Mouse (Mus musculus) embryonic facial prominence, embryonic 15.5 days (tissue): Measurements from ENCODE around the gene Trappc13. TPM values are rescaled to one million over a fixed set of nuclear protein-coding genes. Genes with fewer than 3 reads are reported as not detected.

Experiments used
- ATAC-seq: fragments of 200-750 bp; cut with Nextera tagmentation; 2 replicates; pipeline ENCODE4 v1.8.0; 2017; ENCODE audit warnings: low read depth, moderate TSS enrichment; ENCODE audit not compliant: insufficient number of reproducible peaks, low FRiP score, low TSS enrichment
- H3K27ac ChIP-seq: fragments of 300-500 bp; sonication (generic); replicated peaks from 2 replicates; pipeline ENCODE4 v1.5.1; 2015; ENCODE audit warnings: mild to moderate bottlenecking, inconsistent platforms
- H3K27me3 ChIP-seq: fragments of 300-500 bp; sonication (generic); 2 replicates; pipeline ENCODE4 v1.6.1; 2015; ENCODE audit warnings: inconsistent platforms
- H3K36me3 ChIP-seq: fragments of 300-500 bp; sonication (generic); 2 replicates; pipeline ENCODE4 v1.6.1; 2015; ENCODE audit warnings: mild to moderate bottlenecking, inconsistent platforms
- H3K4me1 ChIP-seq: fragments of 300-500 bp; sonication (generic); 2 replicates; pipeline ENCODE4 v1.6.1; 2015; ENCODE audit warnings: inconsistent platforms
- H3K4me2 ChIP-seq: fragments of 300-500 bp; sonication (generic); replicated peaks from 2 replicates; pipeline ENCODE4 v1.6.1; 2015; ENCODE audit warnings: mild to moderate bottlenecking, inconsistent platforms
- H3K4me3 ChIP-seq: fragments of 300-500 bp; sonication (generic); replicated peaks from 2 replicates; pipeline ENCODE4 v1.5.1; 2015; ENCODE audit warnings: mild to moderate bottlenecking, inconsistent platforms
- H3K9ac ChIP-seq: fragments of 300-500 bp; sonication (generic); 2 replicates; pipeline ENCODE4 v1.6.1; 2015; ENCODE audit warnings: inconsistent platforms
- H3K9me3 ChIP-seq: fragments of 300-500 bp; sonication (generic); replicated peaks from 2 replicates; pipeline ENCODE4 v1.6.1; 2016; ENCODE audit warnings: inconsistent platforms
- WGBS: fragments of 180-500 bp; shearing (Covaris S2); methylation state at CpG from one replicate; pipeline ENCODE4 v1.1.7; 2015; 5-methylcytosine and 5-hydroxymethylcytosine counted together
- polyA plus RNA-seq: library from polyadenylated mRNA; unstranded; fragments of >200 nt; fragmentation: Nextera tagmentation; extraction: Ambion mirVana; gene quantifications from 2 replicates; pipeline ENCODE4 v1.2.1, GENCODE M21; 2015

Trappc13 gene
- polyA plus RNA-seq, 1 experiment from 2014 or later = 55.0 TPM

DNA sequence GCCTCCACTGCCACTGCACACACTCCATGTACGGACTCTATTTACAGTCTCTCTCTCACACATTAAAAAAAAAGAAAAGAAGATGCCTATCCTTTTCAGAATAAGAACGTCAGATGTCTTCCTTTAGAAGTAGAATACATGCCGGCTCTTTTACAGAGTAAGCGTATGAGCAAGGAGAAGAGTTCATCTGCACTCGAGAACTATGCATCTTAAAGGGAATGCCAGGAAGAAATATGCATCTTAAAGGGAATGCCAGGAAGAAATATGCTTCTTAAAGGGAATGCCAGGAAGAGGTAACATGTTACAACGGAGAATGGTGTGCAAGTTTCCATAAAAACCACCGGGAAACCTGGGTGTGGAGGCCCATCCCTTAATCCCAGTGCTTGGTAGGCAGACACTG, 23.2 kb downstream of the Trappc13 start:
- H3K4me2 ChIP-seq = no peak overlapping the region
- no peaks in the 10 kb centered on the region for H3K9me3 ChIP-seq
- no peaks in the 10 kb centered on the region for H3K27me3 ChIP-seq
- peaks cover 31% of the 10 kb centered on the region for H3K36me3 ChIP-seq
- 0 out of 2 replicates have a peak overlapping the region, but pooled peaks have one; percentile 8 for H3K27ac ChIP-seq
- WGBS = 61% methylated on average over 7 of the region's 7 CpGs
- H3K4me3 ChIP-seq = no peak overlapping the region
- no peaks in the 10 kb centered on the region for H3K4me1 ChIP-seq
- no peak overlapping the region for H3K9ac ChIP-seq
- no peak for ATAC-seq

DNA sequence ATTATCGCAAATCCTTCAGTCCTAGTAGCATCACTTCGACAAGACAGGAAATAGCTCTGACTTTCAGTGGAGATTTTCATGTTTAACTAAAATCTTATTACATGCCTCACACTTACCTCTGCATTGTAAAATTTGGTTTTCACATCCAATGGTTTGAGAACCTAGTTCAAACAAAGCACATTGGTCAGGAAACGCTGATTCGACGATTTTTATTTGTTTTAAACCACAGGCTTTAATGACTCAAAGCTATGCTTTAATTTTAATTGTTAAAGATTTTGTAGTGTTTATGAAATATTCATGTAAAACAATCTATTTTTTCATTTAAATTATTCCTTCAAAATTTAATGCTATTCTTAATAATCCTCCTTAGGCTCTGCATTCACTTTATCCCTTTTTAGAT, 24.1 kb downstream of the Trappc13 start:
- Histone ChIP-seq H3K27ac (no peak overlapping the region), H3K27me3 (no peaks in the 10 kb centered on the region), H3K9ac (no peak overlapping the region), H3K4me3 (no peak overlapping the region), H3K36me3 (peaks cover 24% of the 10 kb centered on the region), H3K4me2 (no peak overlapping the region), H3K4me1 (no peaks in the 10 kb centered on the region), H3K9me3 (no peaks in the 10 kb centered on the region)
- 94% methylated on average over 5 of the region's 5 CpGs for WGBS
- ATAC-seq = no peak

DNA sequence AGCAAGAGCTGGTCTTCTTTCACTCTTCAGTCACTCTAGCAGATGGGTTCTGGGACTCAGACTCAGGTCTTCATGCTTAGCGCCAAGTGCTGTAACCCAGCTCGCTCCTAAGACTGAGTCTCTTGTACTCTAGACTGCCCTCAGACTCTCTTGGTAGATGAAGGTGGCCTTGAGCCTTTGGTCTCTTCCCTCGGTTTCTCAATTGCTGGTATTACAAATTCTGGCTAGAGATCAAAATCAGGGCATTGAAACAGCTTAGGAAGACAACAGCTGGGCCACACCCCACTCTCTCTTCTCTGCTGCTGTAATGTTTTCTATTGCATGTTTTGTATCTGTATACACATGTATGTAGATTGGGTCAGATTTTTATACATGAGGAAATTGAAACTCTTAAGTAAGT, 32.6 kb downstream of the Trappc13 start:
- Histone ChIP-seq H3K9me3 (no peaks in the 10 kb centered on the region), H3K4me3 (no peak overlapping the region), H3K4me1 (no peaks in the 10 kb centered on the region), H3K9ac (no peak overlapping the region), H3K4me2 (no peak overlapping the region), H3K27me3 (no peaks in the 10 kb centered on the region), H3K27ac (no peak overlapping the region), H3K36me3 (peaks cover 61% of the 10 kb centered on the region)
- 86% methylated on average over 3 of the region's 3 CpGs for WGBS
- ATAC-seq = no peak

DNA sequence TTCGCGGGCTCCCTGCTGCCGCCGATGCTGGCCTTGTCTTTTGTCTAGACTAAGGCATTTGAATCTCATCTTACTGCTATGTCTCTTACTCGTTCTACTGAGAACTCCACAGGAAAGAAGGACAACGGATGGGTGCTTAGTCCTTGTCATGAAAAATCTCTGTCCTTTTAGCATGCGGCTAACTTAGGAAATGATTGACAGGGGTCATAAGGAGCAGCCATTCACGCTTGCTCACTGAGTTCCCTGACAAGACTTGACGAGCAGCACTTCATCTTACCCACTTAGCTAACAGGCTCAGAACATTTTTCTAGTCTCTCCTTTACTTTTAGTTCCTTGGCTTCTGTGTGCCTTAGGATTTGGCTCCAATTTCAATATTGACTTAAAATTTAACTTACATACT, 33.4 kb downstream of the Trappc13 start:
- no peak overlapping the region for H3K27ac ChIP-seq
- H3K36me3 ChIP-seq = peaks cover 69% of the 10 kb centered on the region
- H3K4me1 ChIP-seq = no peaks in the 10 kb centered on the region
- ATAC-seq = no peak
- H3K9me3 ChIP-seq = no peaks in the 10 kb centered on the region
- H3K4me3 ChIP-seq = no peak overlapping the region
- H3K4me2 ChIP-seq = no peak overlapping the region
- 76% methylated on average over 9 of the region's 9 CpGs for WGBS
- no peak overlapping the region for H3K9ac ChIP-seq
- no peaks in the 10 kb centered on the region for H3K27me3 ChIP-seq

DNA sequence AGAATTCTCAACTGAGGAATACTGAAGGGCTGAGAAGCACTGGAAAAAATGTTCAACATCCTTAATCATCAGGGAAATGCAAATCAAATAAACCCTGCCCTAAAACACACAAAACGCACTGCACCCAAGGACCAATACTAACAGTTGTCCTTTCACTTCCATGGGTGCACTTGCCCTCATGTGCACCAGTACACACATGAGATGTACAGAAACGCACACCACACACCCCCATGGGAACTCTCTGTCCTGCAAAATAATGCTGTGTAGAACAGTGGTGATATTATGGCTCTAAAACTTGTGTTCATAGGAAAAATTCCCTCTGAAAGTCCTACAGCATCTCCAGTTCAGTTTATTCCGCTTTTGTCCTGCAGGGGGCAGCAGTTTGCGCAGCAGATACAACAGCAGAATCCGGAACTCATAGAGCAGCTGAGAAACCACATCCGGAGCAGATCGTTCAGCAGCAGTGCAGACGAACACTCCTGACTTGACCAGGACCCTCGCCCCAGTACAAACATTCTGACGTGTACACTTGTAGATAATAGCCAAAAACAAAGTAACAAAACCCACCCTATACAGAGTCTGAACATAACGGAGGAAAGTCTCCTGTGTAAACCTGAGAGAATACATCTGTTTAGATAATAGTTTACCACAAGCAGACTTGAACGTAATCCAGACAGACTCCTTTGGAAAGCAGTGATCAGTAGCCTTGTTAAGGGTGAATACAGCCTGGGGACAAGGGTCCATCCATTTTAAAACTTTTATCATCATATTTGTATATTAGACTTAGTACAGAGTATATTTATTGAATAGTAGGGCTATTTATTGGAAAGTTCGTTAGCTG, 38.7 kb downstream of the Trappc13 start:
- Histone ChIP-seq H3K36me3 (peaks cover 38% of the 10 kb centered on the region), H3K4me3 (no peak overlapping the region), H3K9me3 (no peaks in the 10 kb centered on the region), H3K4me2 (0 out of 2 replicates have a peak overlapping the region, but pooled peaks have one; percentile 23), H3K9ac (no peak overlapping the region), H3K27ac (no peak overlapping the region), H3K4me1 (no peaks in the 10 kb centered on the region), H3K27me3 (no peaks in the 10 kb centered on the region)
- ATAC-seq = no peak
- 41% methylated on average over 13 of the region's 13 CpGs for WGBS

DNA sequence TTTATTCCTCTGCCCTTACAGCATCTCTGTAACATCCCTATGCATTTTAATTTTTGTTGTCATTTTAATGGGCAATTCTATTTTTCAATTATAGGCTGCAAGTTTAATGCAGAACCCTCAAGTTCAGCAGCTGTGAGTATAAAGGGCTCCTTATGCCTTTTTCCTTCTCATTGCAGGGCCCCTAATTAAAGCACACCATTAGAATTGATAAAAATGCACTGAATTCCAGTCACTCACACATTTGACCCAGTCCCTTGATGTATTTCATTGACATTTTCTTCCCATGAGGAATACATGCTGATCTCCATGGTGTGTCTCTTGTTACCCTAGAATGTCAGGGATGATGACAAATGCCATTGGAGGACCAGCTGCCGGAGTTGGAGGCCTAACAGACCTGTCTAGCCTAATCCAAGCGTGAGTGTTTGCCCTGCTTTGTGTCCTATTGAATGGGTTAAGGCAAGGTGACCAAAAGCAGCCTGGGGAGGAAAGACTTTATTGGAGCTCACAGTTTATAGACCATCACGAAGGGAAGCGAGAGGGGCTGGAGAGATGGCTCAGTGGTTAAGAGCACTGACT, 43.7 kb downstream of the Trappc13 start:
- Histone ChIP-seq H3K27me3 (no peaks in the 10 kb centered on the region), H3K9ac (no peak overlapping the region), H3K27ac (no peak overlapping the region), H3K9me3 (no peaks in the 10 kb centered on the region), H3K4me2 (no peak overlapping the region), H3K36me3 (0 out of 2 replicates have a peak, but pooled peaks cover 11% of the 10 kb centered on the region), H3K4me1 (no peaks in the 10 kb centered on the region), H3K4me3 (no peak overlapping the region)
- 84% methylated on average over 4 of the region's 4 CpGs for WGBS
- ATAC-seq = no peak

DNA sequence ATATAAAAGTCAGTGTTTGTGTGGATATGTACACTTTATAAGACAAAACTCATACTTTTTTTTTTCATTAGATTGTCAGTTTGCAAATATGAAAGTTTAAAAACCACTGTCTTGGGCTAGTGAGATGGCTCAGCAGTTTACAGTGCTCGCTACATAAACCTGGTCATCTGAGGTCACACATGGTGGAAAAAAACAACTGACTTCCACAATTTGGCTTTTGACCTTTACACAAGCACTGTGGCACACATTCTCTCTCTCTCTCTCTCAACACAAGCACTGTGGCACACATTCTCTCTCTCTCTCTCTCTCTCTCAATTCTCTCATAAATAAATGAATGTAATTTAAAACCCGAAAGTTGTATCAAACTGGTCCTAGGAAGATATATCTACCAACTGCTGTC, 45.7 kb downstream of the Trappc13 start:
- no peak overlapping the region for H3K4me2 ChIP-seq
- 88% methylated on average over 2 of the region's 2 CpGs for WGBS
- no peaks in the 10 kb centered on the region for H3K27me3 ChIP-seq
- H3K4me3 ChIP-seq = no peak overlapping the region
- H3K9me3 ChIP-seq = no peaks in the 10 kb centered on the region
- no peak overlapping the region for H3K9ac ChIP-seq
- H3K27ac ChIP-seq = no peak overlapping the region
- H3K4me1 ChIP-seq = no peaks in the 10 kb centered on the region
- ATAC-seq = no peak
- H3K36me3 ChIP-seq = 0 out of 2 replicates have a peak, but pooled peaks cover 6% of the 10 kb centered on the region

DNA sequence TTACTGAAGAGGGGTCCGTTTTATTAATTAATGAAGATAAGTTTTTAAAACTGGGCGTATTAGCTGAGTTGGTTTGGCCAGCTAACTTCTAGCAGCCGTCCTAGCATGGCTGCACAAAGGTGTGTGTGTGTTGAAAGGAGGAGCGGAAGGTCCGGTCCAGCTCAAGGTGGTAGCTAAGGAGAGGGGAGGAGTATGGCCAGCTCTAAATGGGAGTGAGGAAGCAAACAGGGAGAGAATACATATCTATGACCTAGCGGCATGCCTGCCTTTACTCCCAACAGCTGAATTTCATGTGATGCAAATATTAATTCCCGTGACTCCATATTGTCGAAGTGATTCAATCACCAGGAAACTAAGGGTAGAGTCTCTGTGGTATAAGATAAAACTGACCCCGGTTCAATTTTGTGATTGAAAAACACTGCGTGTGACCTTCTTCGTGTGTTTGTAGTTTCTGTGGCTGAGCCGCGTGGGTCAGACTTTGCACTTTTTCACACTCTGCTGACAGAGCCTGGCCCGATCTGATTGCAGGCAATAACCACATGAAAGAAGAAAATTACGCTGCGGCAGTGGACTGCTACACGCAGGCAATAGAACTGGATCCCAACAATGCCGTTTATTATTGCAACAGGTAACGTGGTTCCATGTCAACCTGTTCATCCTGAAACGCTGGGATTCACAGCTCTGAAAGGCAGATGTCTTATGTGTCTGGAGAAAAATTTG, 54.4 kb downstream of the Trappc13 start:
- whole genome bisulfite sequencing = 87% methylated on average over 20 of the region's 20 CpGs
- H3K9ac ChIP-seq = no peak overlapping the region
- peaks cover 9% of the 10 kb centered on the region for H3K36me3 ChIP-seq
- H3K9me3 ChIP-seq = no peaks in the 10 kb centered on the region
- H3K27ac ChIP-seq = no peak overlapping the region
- H3K4me1 ChIP-seq = no peaks in the 10 kb centered on the region
- H3K4me3 ChIP-seq = no peak overlapping the region
- no peak for ATAC-seq
- H3K27me3 ChIP-seq = no peaks in the 10 kb centered on the region
- no peak overlapping the region for H3K4me2 ChIP-seq

DNA sequence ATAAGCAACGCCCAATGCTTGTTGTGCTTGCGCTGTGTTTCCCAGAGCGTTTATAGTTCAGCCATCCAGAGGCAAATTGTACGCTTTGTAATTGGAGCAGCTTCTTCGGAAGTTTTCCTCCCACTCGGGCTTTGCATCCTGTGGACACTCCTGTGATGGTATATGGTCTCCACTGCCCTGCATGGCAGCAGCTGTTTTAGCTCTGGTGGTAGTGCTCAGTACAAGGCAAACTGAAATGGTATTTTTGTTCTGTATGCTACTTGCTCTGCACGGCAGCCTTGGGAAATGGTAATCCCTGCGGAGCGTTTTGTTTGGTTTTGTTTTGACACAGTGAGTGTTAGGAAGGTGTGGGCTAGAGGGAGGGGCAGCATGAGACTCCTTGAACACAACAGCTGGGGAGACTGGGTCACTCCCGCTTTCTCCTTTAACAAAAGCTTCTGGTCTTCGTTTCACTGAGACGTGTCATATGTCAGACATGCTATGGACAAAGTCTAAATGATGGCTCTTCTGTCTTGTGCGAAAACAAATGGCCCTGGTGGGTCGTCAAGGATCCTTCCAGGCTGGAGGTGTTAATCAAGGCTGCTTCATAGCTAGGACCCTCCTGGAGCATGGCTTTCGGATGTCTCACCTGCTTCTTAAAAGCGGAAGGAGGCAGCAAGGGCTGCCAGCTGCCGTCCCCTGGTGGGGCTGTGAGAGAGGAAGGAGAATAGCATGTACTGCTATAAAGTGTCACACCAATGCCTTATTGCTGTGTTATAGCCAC, 56.0 kb downstream of the Trappc13 start:
- H3K4me2 ChIP-seq = peak overlapping the region; percentile 19
- ATAC-seq = no peak

DNA sequence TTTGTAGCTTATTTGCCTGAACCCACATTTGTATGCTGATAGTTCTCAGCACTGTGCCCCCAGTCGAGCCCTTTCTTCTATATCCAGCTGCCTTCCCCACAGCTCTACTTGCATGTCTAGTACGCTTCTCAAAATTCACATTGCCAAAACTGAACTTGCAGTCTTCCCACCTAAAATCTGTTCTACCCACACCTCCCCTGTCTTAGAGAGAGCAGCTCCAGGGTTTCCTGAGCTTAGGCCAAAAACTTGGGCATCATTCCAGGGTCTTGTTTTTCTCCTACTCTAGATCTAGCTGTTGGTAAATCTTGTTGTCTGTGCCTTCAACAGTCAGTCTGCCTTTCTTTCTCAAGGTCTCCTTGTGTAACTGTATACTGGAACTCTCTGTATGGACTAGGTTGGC, 63.4 kb downstream of the Trappc13 start:
- H3K36me3 ChIP-seq = 0 out of 2 replicates have a peak, but pooled peaks cover 19% of the 10 kb centered on the region
- H3K9ac ChIP-seq = no peak overlapping the region

More for the DNA sequence above, 56.0 kb downstream of the Trappc13 start:
- H3K27me3 ChIP-seq = no peaks in the 10 kb centered on the region
- H3K36me3 ChIP-seq = peaks cover 15% of the 10 kb centered on the region
- no peaks in the 10 kb centered on the region for H3K9me3 ChIP-seq
- 59% methylated on average over 17 of the region's 17 CpGs for WGBS
- no peak overlapping the region for H3K27ac ChIP-seq
- H3K9ac ChIP-seq = no peak overlapping the region
- H3K4me3 ChIP-seq = no peak overlapping the region
- H3K4me1 ChIP-seq = no peaks in the 10 kb centered on the region

DNA sequence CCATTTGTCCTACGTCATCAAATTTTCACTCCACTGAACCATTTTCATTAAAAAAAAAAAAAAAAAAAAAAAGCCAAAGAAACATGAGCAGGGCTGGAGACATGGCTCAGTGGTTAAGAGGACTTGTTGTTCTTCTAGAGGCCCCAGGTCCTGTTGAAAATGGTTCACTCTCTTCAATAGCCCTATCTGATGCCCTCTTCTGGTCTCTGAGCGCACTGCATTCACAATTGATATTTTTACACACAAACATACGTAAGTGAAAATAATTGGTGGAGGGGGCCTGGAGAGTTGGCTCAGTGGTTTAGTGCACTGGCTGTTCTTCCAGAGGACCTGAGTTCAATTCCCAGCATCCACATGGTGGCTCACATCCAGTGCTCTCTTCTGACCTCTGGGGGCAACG, 64.5 kb downstream of the Trappc13 start:
- no peak for ATAC-seq
- WGBS = 91% methylated on average over 4 of the region's 4 CpGs
- no peaks in the 10 kb centered on the region for H3K27me3 ChIP-seq
- H3K4me3 ChIP-seq = no peak overlapping the region
- H3K36me3 ChIP-seq = 0 out of 2 replicates have a peak, but pooled peaks cover 18% of the 10 kb centered on the region
- no peaks in the 10 kb centered on the region for H3K9me3 ChIP-seq
- no peak overlapping the region for H3K9ac ChIP-seq
- no peak overlapping the region for H3K27ac ChIP-seq
- H3K4me1 ChIP-seq = peaks cover 3% of the 10 kb centered on the region
- H3K4me2 ChIP-seq = no peak overlapping the region

More for the DNA sequence above, 63.4 kb downstream of the Trappc13 start:
- WGBS = 92% methylated on average over 2 of the region's 2 CpGs
- Histone ChIP-seq H3K4me2 (no peak overlapping the region), H3K9me3 (no peaks in the 10 kb centered on the region), H3K4me1 (peaks cover 3% of the 10 kb centered on the region), H3K4me3 (no peak overlapping the region), H3K27ac (no peak overlapping the region), H3K27me3 (no peaks in the 10 kb centered on the region)
- ATAC-seq = no peak
